Mouse (Mus musculus) hindbrain, embryonic 16.5 days (tissue): Measurements from ENCODE around the gene Olfr704. TPM values are rescaled to one million over a fixed set of nuclear protein-coding genes. Genes with fewer than 3 reads are reported as not detected.
"Not testable (repeated sequence)": the region's sequence is repeated elsewhere in the genome, so short reads cannot be mapped to it uniquely, and the experiment has no call there.

ENCODE experiments used
- ATAC-seq: fragments of 200-750 bp; cut with Nextera tagmentation; 2 replicates; pipeline ENCODE4 v1.8.0; 2017; ENCODE audit warnings: moderate TSS enrichment, moderate library complexity
- H3K27ac ChIP-seq: fragments of 300-500 bp; sonication (generic); 2 replicates; pipeline ENCODE4 v1.5.1; 2014; ENCODE audit warnings: low read depth, mild to moderate bottlenecking, control low read depth, low read length, moderate library complexity
- H3K27me3 ChIP-seq: fragments of 300-500 bp; sonication (generic); replicated peaks from 2 replicates; pipeline ENCODE4 v1.6.1; 2014; ENCODE audit warnings: low read length; ENCODE audit not compliant: control insufficient read depth, insufficient read depth
- H3K36me3 ChIP-seq: fragments of 300-500 bp; sonication (generic); 2 replicates; pipeline ENCODE4 v1.6.1; 2014; ENCODE audit warnings: mild to moderate bottlenecking, low read length, moderate library complexity, mixed read lengths; ENCODE audit not compliant: control insufficient read depth, insufficient read depth
- H3K4me1 ChIP-seq: fragments of 300-500 bp; sonication (generic); 2 replicates; pipeline ENCODE4 v1.6.1; 2014; ENCODE audit warnings: low read depth, low read length; ENCODE audit not compliant: control insufficient read depth, insufficient read depth
- H3K4me2 ChIP-seq: fragments of 300-500 bp; sonication (generic); 2 replicates; pipeline ENCODE4 v1.6.1; 2014; ENCODE audit warnings: mild to moderate bottlenecking, low read length, control low read depth, moderate library complexity
- H3K4me3 ChIP-seq: fragments of 300-500 bp; sonication (generic); 2 replicates; pipeline ENCODE4 v1.5.1; 2014; ENCODE audit warnings: mild to moderate bottlenecking, low read length, control low read depth, moderate library complexity
- H3K9ac ChIP-seq: fragments of 300-500 bp; sonication (generic); 2 replicates; pipeline ENCODE4 v1.6.1; 2014; ENCODE audit warnings: low read depth, mild to moderate bottlenecking, control low read depth, low read length, moderate library complexity
- H3K9me3 ChIP-seq: fragments of 300-500 bp; sonication (generic); 2 replicates; pipeline ENCODE4 v1.6.1; 2014; ENCODE audit warnings: mild to moderate bottlenecking, low read length, moderate library complexity; ENCODE audit not compliant: control insufficient read depth
- WGBS: fragments of 180-500 bp; shearing (Covaris S2); extraction: QIAGEN DNeasy Blood & Tissue Kit; methylation state at CpG from one replicate; pipeline ENCODE4 v1.1.7; 2014; 5-methylcytosine and 5-hydroxymethylcytosine counted together
- polyA plus RNA-seq: library from polyadenylated mRNA; unstranded; fragments of >200 nt; fragmentation: Nextera tagmentation; extraction: Ambion mirVana; gene quantifications from 2 replicates; pipeline ENCODE4 v1.2.1, GENCODE M21; 2015

Olfr704 gene
- not detected in 2 replicates for polyA plus RNA-seq

DNA sequence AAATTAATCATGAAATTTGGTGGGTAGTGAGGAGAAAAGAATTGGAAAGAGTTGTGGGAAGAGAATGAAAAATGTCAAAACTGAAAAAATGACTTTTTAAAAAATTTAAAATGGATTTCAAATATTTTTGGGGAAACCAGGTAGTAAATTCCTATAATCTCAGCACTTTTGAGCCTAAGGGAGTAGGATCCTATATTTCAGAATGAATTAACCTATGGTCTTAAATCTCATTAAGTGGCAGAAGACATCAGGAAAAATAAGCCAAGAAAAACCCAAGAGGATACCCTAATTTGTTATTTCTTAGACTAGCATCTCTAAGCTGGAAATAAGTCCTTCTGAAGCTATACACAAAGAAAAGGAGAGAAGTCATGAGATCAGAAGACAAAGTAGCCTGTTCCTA lies at the start of gene Olfr704:
TSS of gene Olfr704 (plus strand) at position 301 of the 400 bp plus-strand sequence.
- no peaks in the 10 kb centered on the region for H3K36me3 ChIP-seq
- H3K27ac ChIP-seq = no peak within 1 kb of the TSS
- no peak within 1 kb of the TSS for H3K4me2 ChIP-seq
- no peak within 1 kb of the TSS for H3K9ac ChIP-seq
- no peaks in the 10 kb centered on the region for H3K27me3 ChIP-seq
- H3K4me3 ChIP-seq = no peak within 1 kb of the TSS
- ATAC-seq = no peak
- H3K9me3 ChIP-seq = no peaks in the 10 kb centered on the region
- H3K4me1 ChIP-seq = no peaks in the 10 kb centered on the region

DNA sequence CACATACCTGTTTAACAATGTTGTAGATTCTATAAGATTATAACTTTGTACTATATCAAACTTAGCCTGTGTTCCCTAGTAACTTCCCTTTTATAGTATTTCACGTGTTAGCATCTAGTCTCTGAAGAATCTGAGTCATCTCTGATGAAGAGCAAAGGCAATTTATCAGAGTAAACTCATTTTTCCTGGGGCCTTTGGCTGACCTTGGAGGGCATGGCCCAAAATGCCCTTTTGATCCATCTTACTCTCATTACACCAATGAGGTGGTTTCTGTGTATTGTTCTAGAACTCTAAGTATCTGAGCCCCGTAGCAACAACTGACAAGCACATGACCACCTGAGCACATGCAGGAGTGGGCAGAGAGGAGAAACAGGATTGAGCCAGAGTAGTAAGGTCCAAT lies 49.2 kb upstream of the Olfr704 start, which contains the start of gene Olfr701:
TSS of gene Olfr701 (plus strand) at position 301 of the 400 bp plus-strand sequence.
- ATAC-seq = no peak
- Histone ChIP-seq H3K4me3 (no peak within 1 kb of the TSS), H3K9ac (no peak within 1 kb of the TSS), H3K9me3 (no peaks in the 10 kb centered on the region), H3K36me3 (no peaks in the 10 kb centered on the region), H3K4me1 (no peaks in the 10 kb centered on the region), H3K27ac (no peak within 1 kb of the TSS), H3K27me3 (no peaks in the 10 kb centered on the region), H3K4me2 (no peak within 1 kb of the TSS)
- 78% methylated on average over 2 of the region's 2 CpGs for WGBS

DNA sequence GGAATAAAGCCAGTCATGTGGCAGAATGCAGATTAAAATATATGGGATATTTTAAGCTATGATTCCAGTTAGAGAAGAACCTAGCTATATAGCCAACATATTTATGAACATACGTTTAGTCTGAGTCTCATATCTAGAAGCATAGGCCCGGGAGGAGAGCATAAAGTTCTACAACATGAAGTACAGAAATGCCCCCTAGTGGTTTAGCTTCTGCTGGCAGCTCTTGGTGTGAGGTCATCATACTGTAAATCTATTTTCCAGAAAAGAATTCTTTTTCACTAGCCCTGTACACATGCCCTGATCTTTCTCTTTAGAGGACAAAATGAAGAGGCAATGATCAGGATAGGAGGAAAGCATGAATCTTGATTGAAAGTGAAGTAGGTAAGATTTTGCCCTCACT lies 47.2 kb upstream of the Olfr704 start:
- Histone ChIP-seq H3K36me3 (no peaks in the 10 kb centered on the region), H3K4me3 (no peak overlapping the region), H3K27me3 (no peaks in the 10 kb centered on the region), H3K27ac (no peak overlapping the region), H3K9ac (no peak overlapping the region), H3K4me2 (no peak overlapping the region), H3K4me1 (no peaks in the 10 kb centered on the region), H3K9me3 (no peaks in the 10 kb centered on the region)
- ATAC-seq = no peak
- 71% methylated on average over 2 of the region's 2 CpGs for WGBS

DNA sequence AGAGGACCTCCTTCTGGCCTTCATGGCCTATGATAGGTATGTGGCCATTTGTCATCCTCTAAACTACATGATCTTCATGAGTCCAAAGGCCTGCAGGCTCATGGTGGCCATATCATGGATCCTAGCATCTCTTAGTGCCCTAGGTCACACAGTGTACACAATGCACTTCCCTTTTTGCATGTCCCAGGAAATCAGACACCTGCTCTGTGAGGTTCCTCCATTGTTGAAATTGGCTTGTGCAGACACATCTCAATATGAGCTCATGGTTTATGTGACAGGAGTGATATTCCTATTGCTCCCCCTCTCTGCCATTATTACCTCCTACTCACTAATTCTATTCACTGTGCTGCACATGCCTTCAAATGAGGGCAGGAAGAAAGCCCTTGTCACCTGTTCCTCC lies 44.6 kb upstream of the Olfr704 start:
- H3K27me3 ChIP-seq = no peaks in the 10 kb centered on the region
- no peak overlapping the region for H3K27ac ChIP-seq
- H3K36me3 ChIP-seq = no peaks in the 10 kb centered on the region
- H3K9ac ChIP-seq = no peak overlapping the region
- H3K9me3 ChIP-seq = no peaks in the 10 kb centered on the region
- no peaks in the 10 kb centered on the region for H3K4me1 ChIP-seq
- H3K4me3 ChIP-seq = no peak overlapping the region
- no peak for ATAC-seq
- H3K4me2 ChIP-seq = no peak overlapping the region

- H3K4me2 ChIP-seq = no peak within 1 kb of the TSS
- no peaks in the 10 kb centered on the region for H3K9me3 ChIP-seq
- H3K36me3 ChIP-seq = no peaks in the 10 kb centered on the region
- no peak for ATAC-seq
- H3K9ac ChIP-seq = no peak within 1 kb of the TSS
- H3K27me3 ChIP-seq = no peaks in the 10 kb centered on the region
- no peak within 1 kb of the TSS for H3K27ac ChIP-seq
- no peaks in the 10 kb centered on the region for H3K4me1 ChIP-seq
- H3K4me3 ChIP-seq = no peak within 1 kb of the TSS
Measured at GRCm38 (mm10) chr7:106833793-106834192, 29.2 kb upstream of the Olfr704 start, which contains the start of gene Olfr702. Olfr702 (minus strand) TSS chr7:106833893.

DNA sequence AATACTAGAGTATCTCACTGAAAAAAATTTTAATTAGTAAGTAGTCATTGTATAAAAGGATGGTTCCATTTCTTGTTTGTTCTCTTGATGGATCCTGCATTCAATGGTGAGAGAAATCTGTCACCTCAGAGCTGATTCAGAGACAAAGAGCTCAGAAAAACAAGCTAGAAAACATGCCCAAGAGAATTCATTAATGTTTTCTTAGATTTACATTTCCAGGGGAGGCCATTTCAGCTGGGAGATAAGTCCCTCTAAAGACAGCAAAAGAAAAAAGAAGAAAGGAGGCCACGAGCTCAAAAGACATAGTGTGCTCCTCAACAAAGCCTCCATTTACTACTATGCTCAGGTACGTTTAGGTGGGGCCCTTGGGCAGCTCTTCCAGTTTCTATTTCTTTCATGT lies 19.9 kb upstream of the Olfr704 start, which contains the start of gene Olfr703:
TSS of gene Olfr703 (plus strand) at position 301 of the 400 bp plus-strand sequence.
- Histone ChIP-seq H3K36me3 (no peaks in the 10 kb centered on the region), H3K4me1 (no peaks in the 10 kb centered on the region), H3K27ac (no peak within 1 kb of the TSS), H3K4me3 (no peak within 1 kb of the TSS), H3K9me3 (no peaks in the 10 kb centered on the region), H3K27me3 (no peaks in the 10 kb centered on the region), H3K9ac (no peak within 1 kb of the TSS), H3K4me2 (no peak within 1 kb of the TSS)
- no peak for ATAC-seq
- 62% methylated on average over 2 of the region's 2 CpGs for WGBS

DNA sequence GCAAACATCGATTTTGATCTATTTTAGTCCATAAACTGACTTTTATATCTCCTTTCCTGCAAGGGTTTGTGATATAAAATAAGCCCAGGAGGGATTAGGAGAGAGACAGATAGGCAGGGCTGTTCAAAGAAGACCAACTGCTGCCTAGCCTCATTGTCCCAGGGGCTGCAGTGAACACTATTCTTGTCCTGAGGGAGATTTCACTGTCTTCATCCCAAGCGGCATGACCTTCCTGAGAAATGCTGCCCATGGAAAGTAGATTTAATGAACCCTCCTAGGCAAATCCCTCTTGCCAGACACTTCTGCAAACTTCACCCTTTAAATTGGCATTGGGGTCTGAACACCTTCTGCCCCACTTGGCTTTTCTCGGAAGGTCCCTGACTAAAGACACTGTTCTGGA lies 13.8 kb downstream of the Olfr704 start, which contains the start of gene Olfr705:
TSS of gene Olfr705 (minus strand) at position 101 of the 400 bp plus-strand sequence.
- WGBS = 87% methylated on average over 3 of the region's 3 CpGs
- no peak within 1 kb of the TSS for H3K9ac ChIP-seq
- no peak for ATAC-seq
- no peak within 1 kb of the TSS for H3K27ac ChIP-seq
- H3K9me3 ChIP-seq = no peaks in the 10 kb centered on the region
- no peak within 1 kb of the TSS for H3K4me2 ChIP-seq
- no peaks in the 10 kb centered on the region for H3K4me1 ChIP-seq
- H3K36me3 ChIP-seq = no peaks in the 10 kb centered on the region
- H3K4me3 ChIP-seq = no peak within 1 kb of the TSS
- no peaks in the 10 kb centered on the region for H3K27me3 ChIP-seq

- 83% methylated on average over 2 of the region's 2 CpGs for WGBS
- H3K27me3 ChIP-seq = no peaks in the 10 kb centered on the region
- H3K27ac ChIP-seq = no peak within 1 kb of the TSS
- no peaks in the 10 kb centered on the region for H3K36me3 ChIP-seq
- no peak within 1 kb of the TSS for H3K9ac ChIP-seq
- no peak within 1 kb of the TSS for H3K4me2 ChIP-seq
- no peaks in the 10 kb centered on the region for H3K9me3 ChIP-seq
- H3K4me1 ChIP-seq = no peaks in the 10 kb centered on the region
- no peak for ATAC-seq
- no peak within 1 kb of the TSS for H3K4me3 ChIP-seq
Measured at GRCm38 (mm10) chr7:106888062-106888461, 25.1 kb downstream of the Olfr704 start, which contains the start of gene Olfr706. Olfr706 (minus strand) TSS chr7:106888162.

DNA sequence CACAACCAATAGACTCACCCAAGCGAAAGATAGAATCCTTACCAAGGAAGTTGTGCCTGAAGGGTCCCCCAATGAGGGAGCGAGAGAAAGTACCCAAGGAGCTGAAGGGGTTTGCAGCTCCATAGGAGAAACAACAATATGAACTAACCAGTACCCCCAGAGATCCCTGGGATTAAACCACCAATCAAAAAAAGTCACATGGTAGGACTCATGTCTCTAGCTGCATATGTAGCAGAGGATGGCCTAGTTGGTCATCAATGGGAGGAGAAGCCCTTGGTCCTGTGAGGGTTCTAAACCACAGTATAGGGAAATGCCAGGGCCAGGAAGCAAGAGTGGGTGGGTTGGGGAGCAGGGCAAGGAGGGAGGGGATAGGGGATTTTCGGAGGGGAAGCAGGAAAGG lies 38.2 kb downstream of the Olfr704 start, which contains the start of gene Olfr707:
TSS of gene Olfr707 (minus strand) at position 101 of the 400 bp plus-strand sequence.
- H3K4me3 ChIP-seq, H3K4me2 ChIP-seq, H3K4me1 ChIP-seq, H3K9ac ChIP-seq, H3K36me3 ChIP-seq, H3K27me3 ChIP-seq, ATAC-seq, H3K9me3 ChIP-seq, H3K27ac ChIP-seq: not testable (repeated sequence)
- 84% methylated on average over 3 of the region's 3 CpGs for WGBS

DNA sequence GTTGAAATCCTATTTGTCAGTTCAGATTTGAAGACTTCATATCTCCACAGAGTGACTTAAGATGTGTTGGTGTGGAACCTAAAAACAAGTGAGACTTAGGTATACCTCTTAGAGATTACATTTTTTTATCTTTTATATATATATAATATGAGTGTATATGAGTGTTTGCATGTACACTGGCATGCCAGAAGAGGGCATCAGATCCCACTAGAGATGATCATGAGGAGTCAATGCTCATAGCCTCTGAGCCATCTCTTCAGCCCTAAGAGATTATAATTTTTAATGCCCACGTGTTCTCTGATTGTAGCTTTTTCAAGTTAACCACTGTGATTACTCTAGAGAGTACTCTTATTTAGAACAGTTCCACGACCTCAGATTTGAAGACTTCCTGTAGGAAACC lies 44.7 kb downstream of the Olfr704 start, which contains the start of gene Olfr1532-ps1:
TSS of gene Olfr1532-ps1 (plus strand) at position 326 of the 400 bp plus-strand sequence.
- Histone ChIP-seq H3K4me3 (no peak within 1 kb of the TSS), H3K36me3 (no peaks in the 10 kb centered on the region), H3K27ac (no peak within 1 kb of the TSS), H3K9ac (no peak within 1 kb of the TSS), H3K27me3 (no peaks in the 10 kb centered on the region), H3K4me2 (no peak within 1 kb of the TSS), H3K4me1 (no peaks in the 10 kb centered on the region), H3K9me3 (no peaks in the 10 kb centered on the region)
- ATAC-seq = no peak
- WGBS = 61% methylated on average over 2 of the region's 2 CpGs
